Mouse (Mus musculus): ENCODE data around the gene Ppp1r36. TPM values are rescaled to one million over a fixed set of nuclear protein-coding genes. Genes with fewer than 3 reads are reported as not detected.
"Not testable (repeated sequence)": the region's sequence is repeated elsewhere in the genome, so short reads cannot be mapped to it uniquely, and the experiment has no call there.

The Ppp1r36 gene
- polyA plus RNA-seq, 1 experiment: 1.8 TPM

GRCm38 (mm10) chr12:76435549-76435948 lies 18.2 kb downstream of the Ppp1r36 start:
- no peak overlapping the region for H3K27ac ChIP-seq (ENCODE audit: insufficient read depth, low read length)
- TF ChIP-seq POLR2A (IDR thresholded peaks at IDR 0.05; ENCODE audit: extremely low read depth, insufficient read depth, low read length) (no peak), CTCF (IDR thresholded peaks at IDR 0.05; ENCODE audit: extremely low read depth, insufficient read depth, low read length) (no peak)

GRCm38 (mm10) chr12:76443488-76443887 lies 26.1 kb downstream of the Ppp1r36 start:
- H3K27ac ChIP-seq (ENCODE audit: insufficient read depth, low read length); H3K4me1 ChIP-seq (ENCODE audit: control insufficient read depth, insufficient read depth, low read length); H3K4me3 ChIP-seq (ENCODE audit: insufficient read depth, low read length): not testable (repeated sequence)

More at GRCm38 (mm10) chr12:76435549-76435948, 18.2 kb downstream of the Ppp1r36 start:
- Histone ChIP-seq H3K4me1 (ENCODE audit: control insufficient read depth, insufficient read depth, low read length) (no peaks in the 10 kb centered on the region; the same call in 1 of the 2 replicates), H3K4me3 (ENCODE audit: insufficient read depth, low read length) (no peak overlapping the region)

- no peak for TF ChIP-seq POLR2A (IDR thresholded peaks at IDR 0.05; ENCODE audit: extremely low read depth, insufficient read depth, low read length)
- no peak for TF ChIP-seq CTCF (IDR thresholded peaks at IDR 0.05; ENCODE audit: extremely low read depth, insufficient read depth, low read length)
- H3K4me1 ChIP-seq (ENCODE audit: control insufficient read depth, insufficient read depth, low read length): no peaks in the 10 kb centered on the region
- H3K4me3 ChIP-seq (ENCODE audit: insufficient read depth, low read length): 0 out of 2 replicates have a peak overlapping the region, but pooled peaks have one; percentile 17
- no peak overlapping the region for H3K27ac ChIP-seq (ENCODE audit: insufficient read depth, low read length)
These were observed 27.0 kb downstream of the Ppp1r36 start for GRCm38 (mm10) chr12:76444359-76444772.

- H3K4me1 ChIP-seq (ENCODE audit: control insufficient read depth, insufficient read depth, low read length): no peaks in the 10 kb centered on the region
These were observed 27.5 kb downstream of the Ppp1r36 start for GRCm38 (mm10) chr12:76444862-76445261.

GRCm38 (mm10) chr12:76446201-76446600 lies 28.9 kb downstream of the Ppp1r36 start:
- no peak for TF ChIP-seq CTCF (IDR thresholded peaks at IDR 0.05; ENCODE audit: extremely low read depth, insufficient read depth, low read length)
- no peak for TF ChIP-seq POLR2A (IDR thresholded peaks at IDR 0.05; ENCODE audit: extremely low read depth, insufficient read depth, low read length)
- H3K4me3 ChIP-seq (ENCODE audit: insufficient read depth, low read length): no peak overlapping the region
- no peaks in the 10 kb centered on the region for H3K4me1 ChIP-seq (ENCODE audit: control insufficient read depth, insufficient read depth, low read length)

More at GRCm38 (mm10) chr12:76444862-76445261, 27.5 kb downstream of the Ppp1r36 start:
- no peak for TF ChIP-seq CTCF (IDR thresholded peaks at IDR 0.05; ENCODE audit: extremely low read depth, insufficient read depth, low read length)
- TF ChIP-seq POLR2A (IDR thresholded peaks at IDR 0.05; ENCODE audit: extremely low read depth, insufficient read depth, low read length): no peak
- H3K27ac ChIP-seq (ENCODE audit: insufficient read depth, low read length): no peak overlapping the region
- no peak overlapping the region for H3K4me3 ChIP-seq (ENCODE audit: insufficient read depth, low read length)

GRCm38 (mm10) chr12:76448127-76448526 lies 30.8 kb downstream of the Ppp1r36 start:
- TF ChIP-seq CTCF (IDR thresholded peaks at IDR 0.05; ENCODE audit: extremely low read depth, insufficient read depth, low read length): no peak
- no peak for TF ChIP-seq POLR2A (IDR thresholded peaks at IDR 0.05; ENCODE audit: extremely low read depth, insufficient read depth, low read length)
- H3K4me1 ChIP-seq (ENCODE audit: control insufficient read depth, insufficient read depth, low read length): no peaks in the 10 kb centered on the region
- H3K4me3 ChIP-seq (ENCODE audit: insufficient read depth, low read length): no peak overlapping the region
- no peak overlapping the region for H3K27ac ChIP-seq (ENCODE audit: insufficient read depth, low read length)

More at GRCm38 (mm10) chr12:76446201-76446600, 28.9 kb downstream of the Ppp1r36 start:
- H3K27ac ChIP-seq (ENCODE audit: insufficient read depth, low read length): no peak overlapping the region

- Histone ChIP-seq H3K4me3 (ENCODE audit: insufficient read depth, low read length) (no peak overlapping the region), H3K4me1 (ENCODE audit: control insufficient read depth, insufficient read depth, low read length) (no peaks in the 10 kb centered on the region), H3K27ac (ENCODE audit: insufficient read depth, low read length) (no peak overlapping the region)
- no peak for TF ChIP-seq CTCF (IDR thresholded peaks at IDR 0.05; ENCODE audit: extremely low read depth, insufficient read depth, low read length)
- no peak for TF ChIP-seq POLR2A (IDR thresholded peaks at IDR 0.05; ENCODE audit: extremely low read depth, insufficient read depth, low read length)
These were observed 34.9 kb downstream of the Ppp1r36 start for GRCm38 (mm10) chr12:76452203-76452602.

GRCm38 (mm10) chr12:76458445-76458844 lies 41.1 kb downstream of the Ppp1r36 start:
- H3K27ac ChIP-seq (ENCODE audit: insufficient read depth, low read length); H3K4me1 ChIP-seq (ENCODE audit: control insufficient read depth, insufficient read depth, low read length); H3K4me3 ChIP-seq (ENCODE audit: insufficient read depth, low read length): not testable (repeated sequence)

GRCm38 (mm10) chr12:76459032-76459431 lies 41.7 kb downstream of the Ppp1r36 start:
- TF ChIP-seq CTCF (IDR thresholded peaks at IDR 0.05; ENCODE audit: extremely low read depth, insufficient read depth, low read length) (no peak), POLR2A (IDR thresholded peaks at IDR 0.05; ENCODE audit: extremely low read depth, insufficient read depth, low read length) (no peak)
- no peak overlapping the region for H3K4me3 ChIP-seq (ENCODE audit: insufficient read depth, low read length)
- peaks cover 4% of the 10 kb centered on the region for H3K4me1 ChIP-seq (ENCODE audit: control insufficient read depth, insufficient read depth, low read length)
- H3K27ac ChIP-seq (ENCODE audit: insufficient read depth, low read length): no peak overlapping the region

- peak overlapping the region; percentile 21; the same call in 1 of the 2 replicates for H3K27ac ChIP-seq (ENCODE audit: insufficient read depth, low read length)
- TF ChIP-seq POLR2A (IDR thresholded peaks at IDR 0.05; ENCODE audit: extremely low read depth, insufficient read depth, low read length) (no peak), CTCF (IDR thresholded peaks at IDR 0.05; ENCODE audit: extremely low read depth, insufficient read depth, low read length) (no peak)
These were observed 46.1 kb downstream of the Ppp1r36 start for GRCm38 (mm10) chr12:76463391-76463790.

More at GRCm38 (mm10) chr12:76463391-76463790, 46.1 kb downstream of the Ppp1r36 start:
- Histone ChIP-seq H3K4me1 (ENCODE audit: control insufficient read depth, insufficient read depth, low read length) (peaks cover 4% of the 10 kb centered on the region), H3K4me3 (ENCODE audit: insufficient read depth, low read length) (no peak overlapping the region)
